Mouse (Mus musculus): ENCODE measurements around the gene Dgki. TPM values are rescaled to one million over a fixed set of nuclear protein-coding genes. Genes with fewer than 3 reads are reported as not detected.

Gene Dgki
- polyA plus RNA-seq, 1 experiment = 0.20 TPM

- H3K4me3 ChIP-seq (ENCODE audit: low read depth, low read length) = no peak overlapping the region
- no peaks in the 10 kb centered on the region for H3K36me3 ChIP-seq (ENCODE audit: control insufficient read depth, insufficient read depth, low read length)
- no peaks in the 10 kb centered on the region for H3K4me1 ChIP-seq (ENCODE audit: control insufficient read depth, insufficient read depth, insufficient read length, low read length)
- 85% methylated on average over 7 of the region's 7 CpGs for WGBS
- no peaks in the 10 kb centered on the region for H3K27me3 ChIP-seq (ENCODE audit: control insufficient read depth, insufficient read depth, low read length)
- TF ChIP-seq CTCF (IDR thresholded peaks at IDR 0.05; ENCODE audit: extremely low read depth, insufficient read length, insufficient replicate concordance, low read depth, low read length) = no peak
- no peak for TF ChIP-seq POLR2A (IDR thresholded peaks at IDR 0.05; ENCODE audit: low read depth, low read length)
- H3K27ac ChIP-seq (ENCODE audit: insufficient read depth, low read depth, low read length) = no peak overlapping the region
Measured at GRCm38 (mm10) chr6:37057536-37057935, 242.4 kb downstream of the Dgki start.

- no peak overlapping the region for H3K27ac ChIP-seq (ENCODE audit: insufficient read depth, low read depth, low read length)
- 82% methylated on average over 3 of the region's 3 CpGs for WGBS
- no peaks in the 10 kb centered on the region for H3K4me1 ChIP-seq (ENCODE audit: control insufficient read depth, insufficient read depth, insufficient read length, low read length)
- no peak for TF ChIP-seq CTCF (IDR thresholded peaks at IDR 0.05; ENCODE audit: extremely low read depth, insufficient read length, insufficient replicate concordance, low read depth, low read length)
- TF ChIP-seq POLR2A (IDR thresholded peaks at IDR 0.05; ENCODE audit: low read depth, low read length) = no peak
- no peaks in the 10 kb centered on the region for H3K36me3 ChIP-seq (ENCODE audit: control insufficient read depth, insufficient read depth, low read length)
- H3K4me3 ChIP-seq (ENCODE audit: low read depth, low read length) = no peak overlapping the region
- no peaks in the 10 kb centered on the region for H3K27me3 ChIP-seq (ENCODE audit: control insufficient read depth, insufficient read depth, low read length)
Measured at GRCm38 (mm10) chr6:37055634-37056033, 244.3 kb downstream of the Dgki start.

GRCm38 (mm10) chr6:37055128-37055527 is 244.9 kb downstream of the Dgki start:
- no peak for TF ChIP-seq CTCF (IDR thresholded peaks at IDR 0.05; ENCODE audit: extremely low read depth, insufficient read length, insufficient replicate concordance, low read depth, low read length)
- TF ChIP-seq POLR2A (IDR thresholded peaks at IDR 0.05; ENCODE audit: low read depth, low read length) = no peak
- no peaks in the 10 kb centered on the region for H3K27me3 ChIP-seq (ENCODE audit: control insufficient read depth, insufficient read depth, low read length)
- WGBS = 75% methylated on average over 5 of the region's 5 CpGs
- no peaks in the 10 kb centered on the region for H3K36me3 ChIP-seq (ENCODE audit: control insufficient read depth, insufficient read depth, low read length)
- H3K27ac ChIP-seq (ENCODE audit: insufficient read depth, low read depth, low read length) = no peak overlapping the region
- no peaks in the 10 kb centered on the region for H3K4me1 ChIP-seq (ENCODE audit: control insufficient read depth, insufficient read depth, insufficient read length, low read length)
- no peak overlapping the region for H3K4me3 ChIP-seq (ENCODE audit: low read depth, low read length)

DNA sequence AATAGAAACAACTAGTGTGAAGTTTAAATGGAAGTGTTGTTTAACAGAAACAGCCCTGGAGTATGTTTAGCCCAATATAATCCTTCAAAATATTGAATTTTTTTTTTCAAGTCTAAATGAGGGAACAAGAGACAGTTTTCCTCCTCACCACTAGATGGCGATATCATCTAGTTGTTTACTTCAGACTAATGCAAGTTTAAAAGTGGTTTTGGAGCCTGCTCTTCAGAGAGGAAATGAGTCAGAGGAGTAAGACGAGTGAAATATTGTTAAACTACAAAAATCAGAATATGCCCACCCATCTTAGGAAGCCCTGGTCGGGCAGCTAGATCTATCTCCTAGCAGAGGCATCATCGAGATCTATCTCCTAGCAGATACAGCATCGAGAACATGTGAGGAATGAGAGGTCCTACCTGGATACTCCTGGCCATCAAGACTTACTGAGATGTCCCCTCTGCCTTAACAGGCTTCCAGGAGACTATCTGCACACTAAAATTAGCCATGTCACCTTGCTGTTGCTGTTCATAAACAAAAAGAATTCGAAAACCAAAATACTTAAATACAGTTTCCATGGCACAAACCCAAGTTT is 245.5 kb downstream of the Dgki start:
- Histone ChIP-seq H3K27me3 (ENCODE audit: control insufficient read depth, insufficient read depth, low read length) (no peaks in the 10 kb centered on the region), H3K4me1 (ENCODE audit: control insufficient read depth, insufficient read depth, insufficient read length, low read length) (no peaks in the 10 kb centered on the region), H3K4me3 (ENCODE audit: low read depth, low read length) (no peak overlapping the region), H3K27ac (ENCODE audit: insufficient read depth, low read depth, low read length) (no peak overlapping the region), H3K36me3 (ENCODE audit: control insufficient read depth, insufficient read depth, low read length) (no peaks in the 10 kb centered on the region)
- 39% methylated on average over 6 of the region's 6 CpGs for WGBS
- TF ChIP-seq POLR2A (IDR thresholded peaks at IDR 0.05; ENCODE audit: low read depth, low read length) = no peak
- TF ChIP-seq CTCF (IDR thresholded peaks at IDR 0.05; ENCODE audit: extremely low read depth, insufficient read length, insufficient replicate concordance, low read depth, low read length) = no peak

GRCm38 (mm10) chr6:37053411-37053810 is 246.6 kb downstream of the Dgki start:
- Histone ChIP-seq H3K4me3 (ENCODE audit: low read depth, low read length) (no peak overlapping the region), H3K4me1 (ENCODE audit: control insufficient read depth, insufficient read depth, insufficient read length, low read length) (no peaks in the 10 kb centered on the region), H3K27ac (ENCODE audit: insufficient read depth, low read depth, low read length) (no peak overlapping the region), H3K36me3 (ENCODE audit: control insufficient read depth, insufficient read depth, low read length) (no peaks in the 10 kb centered on the region), H3K27me3 (ENCODE audit: control insufficient read depth, insufficient read depth, low read length) (no peaks in the 10 kb centered on the region)
- no peak for TF ChIP-seq POLR2A (IDR thresholded peaks at IDR 0.05; ENCODE audit: low read depth, low read length)
- no peak for TF ChIP-seq CTCF (IDR thresholded peaks at IDR 0.05; ENCODE audit: extremely low read depth, insufficient read length, insufficient replicate concordance, low read depth, low read length)
- 50% methylated on average over 2 of the region's 2 CpGs for WGBS

- Histone ChIP-seq H3K4me1 (ENCODE audit: control insufficient read depth, insufficient read depth, insufficient read length, low read length) (no peaks in the 10 kb centered on the region), H3K36me3 (ENCODE audit: control insufficient read depth, insufficient read depth, low read length) (no peaks in the 10 kb centered on the region), H3K4me3 (ENCODE audit: low read depth, low read length) (no peak overlapping the region), H3K27me3 (ENCODE audit: control insufficient read depth, insufficient read depth, low read length) (no peaks in the 10 kb centered on the region), H3K27ac (ENCODE audit: insufficient read depth, low read depth, low read length) (no peak overlapping the region)
- TF ChIP-seq POLR2A (IDR thresholded peaks at IDR 0.05; ENCODE audit: low read depth, low read length) (no peak), CTCF (IDR thresholded peaks at IDR 0.05; ENCODE audit: extremely low read depth, insufficient read length, insufficient replicate concordance, low read depth, low read length) (no peak)
- 34% methylated on average over 5 of the region's 5 CpGs for WGBS
Measured at GRCm38 (mm10) chr6:37051652-37052051, 248.3 kb downstream of the Dgki start.

DNA sequence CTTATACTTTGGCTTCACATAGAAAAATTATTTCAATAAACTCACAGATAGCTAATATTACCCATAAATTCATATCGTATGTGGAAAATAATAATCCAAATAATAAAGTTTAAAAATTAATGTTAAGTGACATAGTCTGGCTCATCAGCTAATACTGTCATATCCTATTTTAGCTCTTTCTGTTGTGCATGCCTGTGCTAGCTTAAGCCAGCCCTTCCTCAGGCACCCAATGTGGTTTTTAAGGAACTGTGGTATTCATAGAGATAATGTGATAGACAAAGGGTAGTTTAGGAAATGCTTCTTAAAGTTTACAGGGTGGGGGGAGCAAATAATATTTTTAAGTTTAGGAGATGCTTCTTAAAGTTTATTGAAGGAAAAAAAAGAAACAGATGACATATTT is 248.8 kb downstream of the Dgki start:
- H3K27me3 ChIP-seq (ENCODE audit: control insufficient read depth, insufficient read depth, low read length) = no peaks in the 10 kb centered on the region
- no peaks in the 10 kb centered on the region for H3K36me3 ChIP-seq (ENCODE audit: control insufficient read depth, insufficient read depth, low read length)
- TF ChIP-seq POLR2A (IDR thresholded peaks at IDR 0.05; ENCODE audit: low read depth, low read length) (no peak), CTCF (IDR thresholded peaks at IDR 0.05; ENCODE audit: extremely low read depth, insufficient read length, insufficient replicate concordance, low read depth, low read length) (no peak)
- H3K4me1 ChIP-seq (ENCODE audit: control insufficient read depth, insufficient read depth, insufficient read length, low read length) = no peaks in the 10 kb centered on the region
- 85% methylated on average over 1 of the region's 1 CpGs for WGBS
- no peak overlapping the region for H3K27ac ChIP-seq (ENCODE audit: insufficient read depth, low read depth, low read length)
- no peak overlapping the region for H3K4me3 ChIP-seq (ENCODE audit: low read depth, low read length)
